Comparison of ENCODE assay signal across 7 mouse cellular contexts in the genomic region with DNA sequence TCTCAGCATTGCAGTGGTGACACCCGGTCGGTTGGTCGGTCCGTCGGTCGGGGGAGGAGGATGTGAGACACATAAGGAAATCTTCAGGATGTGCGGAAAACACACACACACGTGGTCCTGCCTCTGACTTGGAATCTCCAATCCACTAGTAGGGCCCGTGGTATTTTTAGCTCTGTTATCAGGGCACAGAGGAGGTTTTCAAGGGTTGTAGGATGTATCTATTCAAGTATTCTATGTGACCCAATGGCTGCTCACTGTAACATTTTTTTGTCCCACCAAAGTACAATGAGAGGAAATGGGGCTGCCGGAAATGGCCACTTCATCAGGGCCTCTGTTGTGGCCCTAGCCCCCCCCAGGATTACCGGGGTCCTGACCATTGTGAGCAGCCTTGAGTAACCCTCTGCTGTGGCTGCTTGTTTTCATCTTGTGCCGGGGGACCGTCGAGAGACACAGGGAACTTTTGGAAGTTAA.
DNase-seq lines count a peak whose midpoint lies in the region; ATAC-seq and TF ChIP-seq lines count a peak whose summit lies in the region.

No protein-coding gene starts in this region.

- no peak overlapping the region for H3K4me2 ChIP-seq in liver, embryonic 14.5 days (ENCODE audit: low read depth)

- H3K4me1 ChIP-seq in embryonic facial prominence, embryonic 10.5 days: peaks cover 52% of the 10 kb centered on the region
- peaks cover 32 to 44% of the 10 kb centered on the region in 2 experiments for H3K4me1 ChIP-seq in liver, embryonic 14.5 days (replicated peaks; ENCODE audit: control insufficient read depth in 2 of 2, insufficient read depth in 2 of 2, low read length in 1 of 2)

- WGBS in embryonic facial prominence, embryonic 10.5 days: 90% methylated on average over 14 of the region's 14 CpGs
- WGBS in liver, embryonic 14.5 days (ENCODE audit: insufficient replicate concordance): 45% methylated on average over 14 of the region's 14 CpGs

- H3K4me3 ChIP-seq in embryonic facial prominence, embryonic 10.5 days: no peak overlapping the region
- no peak overlapping the region for H3K4me3 ChIP-seq in liver, embryonic 14.5 days (ENCODE audit: insufficient read depth in 1 of 2, low read depth in 2 of 2, low read length in 2 of 2)

- H3K27me3 ChIP-seq in embryonic facial prominence, embryonic 10.5 days (replicated peaks; ENCODE audit: low read depth, poor library complexity, severe bottlenecking): no peaks in the 10 kb centered on the region
- no peaks in the 10 kb centered on the region for H3K27me3 ChIP-seq in liver, embryonic 14.5 days (ENCODE audit: control insufficient read depth, insufficient read depth, low read length)

- no peak for ATAC-seq in liver, embryonic 14.5 days (ENCODE audit: insufficient read depth)

- peak; percentile 64 for DNase-seq in adrenal gland, postnatal 14 days
- no peak for DNase-seq in embryonic facial prominence, embryonic 10.5 days (ENCODE audit: low spot score)
- DNase-seq in kidney, adult 18-20 months: peak; percentile 29
- no peak for DNase-seq in liver, embryonic 14.5 days (ENCODE audit: low read depth in 3 of 3, low spot score in 3 of 3)
- DNase-seq in frontal cortex, postnatal 36 days (ENCODE audit: low spot score in 2 of 2): no peak
- no peak for DNase-seq in cerebellum, adult 8-10 months
- DNase-seq in layer of hippocampus, postnatal 14 days (ENCODE audit: low spot score in 2 of 2): no peak

- no peaks in the 10 kb centered on the region for H3K36me3 ChIP-seq in embryonic facial prominence, embryonic 10.5 days (replicated peaks)
- no peaks in the 10 kb centered on the region for H3K36me3 ChIP-seq in liver, embryonic 14.5 days (replicated peaks; ENCODE audit: control insufficient read depth, insufficient read depth, low read depth)

- 0 out of 2 replicates have a peak, but pooled peaks have one; percentile 18 for TF ChIP-seq EP300 in liver, embryonic 14.5 days (IDR thresholded peaks at IDR 0.05; ENCODE audit: low read depth)

- H3K9ac ChIP-seq in liver, embryonic 14.5 days (replicated peaks): no peak overlapping the region

- H3K9me3 ChIP-seq in embryonic facial prominence, embryonic 10.5 days: no peaks in the 10 kb centered on the region
- H3K9me3 ChIP-seq in liver, embryonic 14.5 days (ENCODE audit: control insufficient read depth, low read length): no peaks in the 10 kb centered on the region

- no peak for TF ChIP-seq CTCF in liver, embryonic 14.5 days (IDR thresholded peaks at IDR 0.05; ENCODE audit: low read depth)

- H3K27ac ChIP-seq in embryonic facial prominence, embryonic 10.5 days (replicated peaks): peak overlapping the region; percentile 21; the same call in 1 of the 2 replicates
- H3K27ac ChIP-seq in liver, embryonic 14.5 days: no peak overlapping the region; the same call in 1 of the 2 replicates

Comparison
In these comparisons a context has a peak if more than half of its experiments do, and no peak if none do; other contexts are left out.
1. DNase-seq: peak in adrenal gland, postnatal 14 days (single experiment) and kidney, adult 18-20 months (single experiment); none in embryonic facial prominence, embryonic 10.5 days (single experiment), liver, embryonic 14.5 days (0 of 3), frontal cortex, postnatal 36 days (0 of 2), cerebellum, adult 8-10 months (single experiment) and layer of hippocampus, postnatal 14 days (0 of 2).